Mouse (Mus musculus) heart, embryonic 14.5 days (tissue): ENCODE results near the gene Pex5l. TPM values are rescaled to one million over a fixed set of nuclear protein-coding genes. Genes with fewer than 3 reads are reported as not detected.
A peak's percentile ranks its signal among the peaks of the same experiment; 100 is the strongest.

Experiments
- ATAC-seq: fragments of 200-750 bp; cut with Nextera tagmentation; 2 replicates; pipeline ENCODE4 v1.8.0; 2017; ENCODE audit warnings: low read depth, moderate TSS enrichment; ENCODE audit not compliant: insufficient number of reproducible peaks, insufficient read depth, low FRiP score
- H3K27ac ChIP-seq, 2 experiments: fragments of 200-500 bp in 1 of 2; fragments of 300-500 bp in 1 of 2; sonication (generic) in 1 of 2; replicated peaks in 1 of 2; 2 replicates each; pipeline ENCODE4 v1.5.1; 2012 to 2014; ENCODE audit warnings: low read depth in 2 of 2, low read length in 2 of 2, control low read depth in 1 of 2, mild to moderate bottlenecking in 1 of 2, mixed read lengths in 1 of 2; ENCODE audit not compliant: control insufficient read depth in 1 of 2, insufficient read depth in 1 of 2
- H3K27me3 ChIP-seq: fragments of 300-500 bp; sonication (generic); 2 replicates; pipeline ENCODE4 v1.6.1; 2014; ENCODE audit warnings: mild to moderate bottlenecking, low read length, control low read depth; ENCODE audit not compliant: control insufficient read depth, insufficient read depth
- H3K36me3 ChIP-seq: fragments of 300-500 bp; sonication (generic); 2 replicates; pipeline ENCODE4 v1.6.1; 2014; ENCODE audit warnings: mild to moderate bottlenecking, control low read depth, low read length, mixed read lengths; ENCODE audit not compliant: control insufficient read depth, insufficient read depth
- H3K4me1 ChIP-seq, 2 experiments: fragments of 200-500 bp in 1 of 2; fragments of 300-500 bp in 1 of 2; sonication (generic) in 1 of 2; 2 replicates each; pipeline ENCODE4 v1.6.1; 2012 to 2014; ENCODE audit warnings: low read length in 2 of 2, control low read depth in 1 of 2, mixed read lengths in 1 of 2; ENCODE audit not compliant: control insufficient read depth in 2 of 2, insufficient read depth in 2 of 2
- H3K4me2 ChIP-seq: fragments of 300-500 bp; sonication (generic); 2 replicates; pipeline ENCODE4 v1.6.1; 2014; ENCODE audit warnings: mild to moderate bottlenecking, low read length
- H3K4me3 ChIP-seq, 2 experiments: fragments of 200-500 bp in 1 of 2; fragments of 300-500 bp in 1 of 2; sonication (generic) in 1 of 2; 2 replicates each; pipeline ENCODE4 v1.5.1; 2012 to 2014; ENCODE audit warnings: low read length in 2 of 2, mild to moderate bottlenecking in 2 of 2, control low read depth in 1 of 2, low read depth in 1 of 2, moderate library complexity in 1 of 2; ENCODE audit not compliant: control insufficient read depth in 1 of 2, insufficient read depth in 1 of 2
- H3K9ac ChIP-seq: fragments of 300-500 bp; sonication (generic); 2 replicates; pipeline ENCODE4 v1.6.1; 2014; ENCODE audit warnings: mild to moderate bottlenecking, low read length
- H3K9me3 ChIP-seq: fragments of 300-500 bp; sonication (generic); 2 replicates; pipeline ENCODE4 v1.6.1; 2016; ENCODE audit warnings: low read length, control low read depth; ENCODE audit not compliant: control insufficient read depth
- WGBS: fragments of 180-500 bp; shearing (Covaris S2); extraction: QIAGEN DNeasy Blood & Tissue Kit; methylation state at CpG from one replicate; pipeline ENCODE4 v1.1.7; 2014; 5-methylcytosine and 5-hydroxymethylcytosine counted together
- polyA plus RNA-seq: library from polyadenylated mRNA; unstranded; fragments of >200 nt; fragmentation: Nextera tagmentation; extraction: Ambion mirVana; gene quantifications from 2 replicates; pipeline ENCODE4 v1.2.1, GENCODE M21; 2014

Gene Pex5l
- 0.23 TPM in 1 of 2 replicates, not detected in the other for polyA plus RNA-seq

DNA sequence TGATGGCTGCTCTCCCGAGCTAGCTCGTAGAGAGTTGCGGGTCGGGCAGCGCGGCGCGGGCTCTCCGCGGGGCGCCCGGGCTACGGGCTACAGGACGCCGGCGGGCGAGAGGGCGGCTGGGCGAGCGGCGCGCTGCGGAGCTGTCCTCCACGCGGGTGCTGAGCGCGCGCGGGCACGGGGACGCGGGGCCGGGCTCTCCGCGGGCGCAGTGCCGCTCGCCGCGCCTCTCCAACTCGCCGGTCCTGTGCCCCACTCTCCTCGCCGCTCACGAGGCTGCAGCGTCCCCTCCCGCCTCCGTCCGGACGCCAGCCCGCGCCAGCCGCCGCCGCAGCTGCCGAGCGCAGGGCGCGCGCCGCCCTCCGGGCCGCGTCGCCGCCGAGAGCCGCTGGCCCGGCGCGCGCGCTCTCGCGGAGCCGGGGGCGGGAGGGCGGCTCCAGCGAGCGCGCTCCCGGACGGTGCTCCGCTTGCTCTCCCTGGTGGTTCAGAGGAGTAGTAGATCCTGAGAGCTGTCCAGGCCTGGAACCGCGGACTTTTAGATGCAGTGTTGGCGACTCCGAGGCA lies at the start of gene Pex5l:
Gene Pex5l, minus strand, starts transcription at position 347 of the 561 bp plus-strand sequence.
- peak within 1 kb of the TSS; percentile 89 for H3K4me2 ChIP-seq
- H3K9me3 ChIP-seq: no peaks in the 10 kb centered on the region
- H3K4me1 ChIP-seq: peaks cover 6 to 9% of the 10 kb centered on the region in 2 experiments; a peak in 3 of 4 replicates
- ATAC-seq: peak; percentile 88
- peak within 1 kb of the TSS; percentile 50 for H3K9ac ChIP-seq
- H3K36me3 ChIP-seq: no peaks in the 10 kb centered on the region
- no peak within 1 kb of the TSS for H3K27ac ChIP-seq
- H3K4me3 ChIP-seq: peak within 1 kb of the TSS; percentile 53 to 69
- H3K27me3 ChIP-seq: peaks cover 26% of the 10 kb centered on the region
- WGBS: under 1% methylated on average over 82 of the region's 88 CpGs

- Histone ChIP-seq H3K9ac (no peak overlapping the region), H3K4me2 (no peak overlapping the region), H3K27ac (no peak overlapping the region), H3K9me3 (no peaks in the 10 kb centered on the region), H3K27me3 (no peaks in the 10 kb centered on the region), H3K4me1 (no peaks in the 10 kb centered on the region), H3K4me3 (no peak overlapping the region), H3K36me3 (no peaks in the 10 kb centered on the region)
- WGBS: 65% methylated on average over 3 of the region's 3 CpGs
- ATAC-seq: no peak
These were observed 22.1 kb upstream of the Pex5l start for GRCm38 (mm10) chr3:33165186-33165585.

DNA sequence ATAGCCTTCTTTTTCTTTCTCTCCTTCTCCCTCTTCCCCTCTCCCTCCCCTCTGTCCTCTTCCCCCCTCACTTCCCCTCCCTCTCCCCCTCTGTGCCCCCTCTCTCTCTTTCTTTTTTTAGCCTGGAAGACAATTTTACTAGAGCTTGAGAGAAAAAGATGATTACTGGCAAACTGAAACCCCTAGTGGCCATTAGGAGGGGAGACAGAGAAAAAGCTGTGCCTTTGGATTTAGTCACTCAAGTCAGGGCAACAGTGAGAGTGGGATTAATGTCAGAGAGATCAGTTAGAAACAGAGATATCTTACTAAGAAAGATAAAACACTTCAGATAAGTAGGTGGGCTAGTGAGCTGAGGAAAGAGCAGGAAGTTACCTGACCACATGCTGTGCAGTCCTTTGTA lies 20.8 kb upstream of the Pex5l start:
- ATAC-seq: no peak
- no peaks in the 10 kb centered on the region for H3K27me3 ChIP-seq
- H3K4me3 ChIP-seq: no peak overlapping the region
- H3K4me2 ChIP-seq: no peak overlapping the region
- H3K9ac ChIP-seq: no peak overlapping the region
- no peaks in the 10 kb centered on the region for H3K9me3 ChIP-seq
- H3K27ac ChIP-seq: no peak overlapping the region
- H3K4me1 ChIP-seq: no peaks in the 10 kb centered on the region
- no peaks in the 10 kb centered on the region for H3K36me3 ChIP-seq

- no peaks in the 10 kb centered on the region for H3K36me3 ChIP-seq
- no peak overlapping the region; a peak in 1 of 4 replicates for H3K4me3 ChIP-seq
- H3K27ac ChIP-seq: no peak overlapping the region
- no peaks in the 10 kb centered on the region for H3K9me3 ChIP-seq
- no peak for ATAC-seq
- 82% methylated on average over 7 of the region's 7 CpGs for WGBS
- H3K27me3 ChIP-seq: peaks cover 26% of the 10 kb centered on the region
- H3K4me2 ChIP-seq: peak overlapping the region; percentile 89
- no peak overlapping the region for H3K9ac ChIP-seq
- H3K4me1 ChIP-seq: peaks cover 6 to 9% of the 10 kb centered on the region in 2 experiments; a peak in 3 of 4 replicates
These were observed 545 bp upstream of the Pex5l start for GRCm38 (mm10) chr3:33143592-33143991.

- no peaks in the 10 kb centered on the region for H3K36me3 ChIP-seq
These were observed 649 bp downstream of the Pex5l start for GRCm38 (mm10) chr3:33142398-33142797.

DNA sequence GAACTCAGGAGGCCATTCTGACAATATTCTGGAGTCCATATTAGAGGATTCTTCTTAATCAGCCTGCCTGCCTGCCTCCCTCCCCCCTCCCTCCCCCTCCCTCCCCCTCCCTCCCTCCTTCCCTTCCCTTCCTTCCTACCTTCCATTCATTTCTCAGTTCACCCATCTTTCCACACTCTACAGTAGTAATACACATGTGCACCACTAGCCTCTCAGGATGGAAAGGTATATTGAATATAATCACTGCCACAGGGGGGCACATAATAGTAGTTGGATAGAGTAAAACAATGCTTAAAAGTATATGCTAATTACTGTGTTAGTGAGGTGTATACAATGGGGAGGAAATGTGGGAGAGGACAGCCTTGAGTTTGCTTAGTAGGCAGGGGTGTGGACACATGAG lies 13.1 kb downstream of the Pex5l start:
- Histone ChIP-seq H3K9me3 (no peaks in the 10 kb centered on the region), H3K9ac (no peak overlapping the region), H3K36me3 (no peaks in the 10 kb centered on the region), H3K4me2 (no peak overlapping the region), H3K27ac (no peak overlapping the region), H3K27me3 (no peaks in the 10 kb centered on the region), H3K4me3 (no peak overlapping the region), H3K4me1 (no peaks in the 10 kb centered on the region)
- no peak for ATAC-seq

More at GRCm38 (mm10) chr3:33142398-33142797, 649 bp downstream of the Pex5l start:
- Histone ChIP-seq H3K27me3 (peaks cover 26% of the 10 kb centered on the region), H3K27ac (no peak overlapping the region), H3K9ac (peak overlapping the region; percentile 50), H3K4me2 (peak overlapping the region; percentile 89), H3K4me3 (peak overlapping the region; percentile 53 to 69), H3K9me3 (no peaks in the 10 kb centered on the region), H3K4me1 (peaks cover 6 to 9% of the 10 kb centered on the region in 2 experiments; a peak in 3 of 4 replicates)
- WGBS: 2% methylated on average over 17 of the region's 17 CpGs
- 0 out of 2 replicates have a peak, but pooled peaks have one; percentile 6 for ATAC-seq

GRCm38 (mm10) chr3:33124796-33125195 lies 18.3 kb downstream of the Pex5l start:
- Histone ChIP-seq H3K4me3 (no peak overlapping the region), H3K27ac (no peak overlapping the region), H3K4me2 (no peak overlapping the region), H3K4me1 (no peaks in the 10 kb centered on the region), H3K27me3 (no peaks in the 10 kb centered on the region), H3K9ac (no peak overlapping the region), H3K9me3 (no peaks in the 10 kb centered on the region), H3K36me3 (no peaks in the 10 kb centered on the region)
- ATAC-seq: no peak
- 77% methylated on average over 5 of the region's 5 CpGs for WGBS

- ATAC-seq: no peak
- H3K4me2 ChIP-seq: no peak overlapping the region
- 88% methylated on average over 1 of the region's 2 CpGs for WGBS
- H3K9ac ChIP-seq: no peak overlapping the region
- no peak overlapping the region for H3K27ac ChIP-seq
- no peaks in the 10 kb centered on the region for H3K9me3 ChIP-seq
- H3K27me3 ChIP-seq: no peaks in the 10 kb centered on the region
- H3K36me3 ChIP-seq: no peaks in the 10 kb centered on the region
- no peaks in the 10 kb centered on the region for H3K4me1 ChIP-seq
- H3K4me3 ChIP-seq: no peak overlapping the region
These were observed 37.3 kb downstream of the Pex5l start for GRCm38 (mm10) chr3:33105785-33106184.
